Mouse (Mus musculus): ENCODE results near the gene E130114P18Rik. TPM values are rescaled to one million over a fixed set of nuclear protein-coding genes. Genes with fewer than 3 reads are reported as not detected.

E130114P18Rik gene
- total RNA-seq, 1 experiment from 2014 or later: not detected

- ATAC-seq (ENCODE audit: extremely low read depth, insufficient number of reproducible peaks, low FRiP score, poor library complexity, severe bottlenecking): no peak
Observed at GRCm38 (mm10) chr4:97779003-97779930, 1.4 kb upstream of the E130114P18Rik start.

- ATAC-seq (ENCODE audit: extremely low read depth, insufficient number of reproducible peaks, low FRiP score, poor library complexity, severe bottlenecking): no peak
Observed at GRCm38 (mm10) chr4:97778211-97779002, 529 bp upstream of the E130114P18Rik start.

- no peak for ATAC-seq (ENCODE audit: extremely low read depth, insufficient number of reproducible peaks, low FRiP score, poor library complexity, severe bottlenecking)
Observed at GRCm38 (mm10) chr4:97777081-97777705, 685 bp downstream of the E130114P18Rik start.

DNA sequence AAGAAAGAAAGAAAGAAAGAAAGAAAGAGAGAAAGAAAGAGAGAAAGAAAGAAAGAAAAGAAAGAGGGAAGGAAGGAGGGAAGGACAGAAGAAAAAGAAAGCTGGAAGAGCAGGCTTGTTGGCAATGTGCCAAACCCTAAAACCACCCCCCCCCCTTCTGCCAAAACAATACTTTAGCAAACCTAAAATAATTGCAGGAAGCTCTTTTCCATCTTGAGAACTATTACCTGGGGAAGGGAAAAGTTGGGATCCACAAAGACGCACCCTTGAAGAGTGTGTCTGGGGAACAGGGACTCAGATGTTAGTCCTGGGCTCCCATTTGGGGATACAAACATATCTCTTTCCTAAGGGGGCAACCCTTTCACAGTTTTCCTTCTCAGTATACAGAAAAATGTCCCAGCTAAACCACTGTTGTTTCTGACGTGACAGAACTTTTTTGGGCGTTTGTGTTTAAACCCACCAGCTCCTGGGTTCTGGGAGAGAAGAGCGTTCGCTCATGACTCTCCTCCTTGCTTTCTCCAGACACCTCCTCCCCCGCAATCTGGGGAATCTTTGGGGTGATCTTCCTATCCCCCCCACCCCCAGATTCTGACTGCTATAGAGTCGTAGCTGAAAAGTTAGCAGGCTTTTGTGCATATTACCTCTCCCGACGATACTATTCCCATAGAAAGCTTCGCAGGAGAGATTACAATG is 1.3 kb downstream of the E130114P18Rik start:
- no peak for ATAC-seq (ENCODE audit: extremely low read depth, insufficient number of reproducible peaks, low FRiP score, poor library complexity, severe bottlenecking)

- ATAC-seq (ENCODE audit: extremely low read depth, insufficient number of reproducible peaks, low FRiP score, poor library complexity, severe bottlenecking): no peak
Observed at GRCm38 (mm10) chr4:97775494-97776265, 2.2 kb downstream of the E130114P18Rik start.

- no peak for ATAC-seq (ENCODE audit: extremely low read depth, insufficient number of reproducible peaks, low FRiP score, poor library complexity, severe bottlenecking)
Observed at GRCm38 (mm10) chr4:97775059-97775458, 2.8 kb downstream of the E130114P18Rik start.

GRCm38 (mm10) chr4:97774446-97774950 is 3.4 kb downstream of the E130114P18Rik start:
- ATAC-seq (ENCODE audit: extremely low read depth, insufficient number of reproducible peaks, low FRiP score, poor library complexity, severe bottlenecking): no peak

- no peak for ATAC-seq (ENCODE audit: extremely low read depth, insufficient number of reproducible peaks, low FRiP score, poor library complexity, severe bottlenecking)
Observed at GRCm38 (mm10) chr4:97773791-97774190, 4.1 kb downstream of the E130114P18Rik start.

- ATAC-seq (ENCODE audit: extremely low read depth, insufficient number of reproducible peaks, low FRiP score, poor library complexity, severe bottlenecking): peak; percentile 66; the same call in 1 of the 2 replicates
Observed at GRCm38 (mm10) chr4:97773110-97773593, 4.7 kb downstream of the E130114P18Rik start.

DNA sequence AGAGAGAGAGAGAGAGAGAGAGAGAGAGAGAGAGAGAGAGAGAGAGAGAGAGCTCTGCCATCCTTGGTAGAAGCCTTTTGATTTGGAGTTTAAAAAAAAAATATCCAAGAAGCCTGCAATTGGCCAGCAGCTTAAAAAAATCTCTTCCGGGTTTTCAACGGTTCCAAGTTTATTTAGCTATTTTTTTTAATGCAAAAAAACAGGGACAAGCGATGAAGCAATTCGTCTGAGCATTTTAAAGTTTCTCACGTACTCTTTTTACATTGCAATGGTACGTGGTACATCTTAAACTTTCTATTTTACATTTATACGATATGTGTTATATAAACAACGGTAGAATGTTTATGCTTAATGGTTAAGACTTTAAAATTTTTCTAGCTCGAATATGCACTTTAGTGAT is 5.2 kb downstream of the E130114P18Rik start, which contains the start of gene Nfia:
Nfia (plus strand) TSS at position 94 of the 400 bp plus-strand sequence.
- ATAC-seq (ENCODE audit: extremely low read depth, insufficient number of reproducible peaks, low FRiP score, poor library complexity, severe bottlenecking): no peak

- ATAC-seq (ENCODE audit: extremely low read depth, insufficient number of reproducible peaks, low FRiP score, poor library complexity, severe bottlenecking): peak; percentile 96
Observed at GRCm38 (mm10) chr4:97772084-97772484, 5.8 kb downstream of the E130114P18Rik start.

GRCm38 (mm10) chr4:97771426-97771825 is 6.5 kb downstream of the E130114P18Rik start:
- no peak for ATAC-seq (ENCODE audit: extremely low read depth, insufficient number of reproducible peaks, low FRiP score, poor library complexity, severe bottlenecking)

DNA sequence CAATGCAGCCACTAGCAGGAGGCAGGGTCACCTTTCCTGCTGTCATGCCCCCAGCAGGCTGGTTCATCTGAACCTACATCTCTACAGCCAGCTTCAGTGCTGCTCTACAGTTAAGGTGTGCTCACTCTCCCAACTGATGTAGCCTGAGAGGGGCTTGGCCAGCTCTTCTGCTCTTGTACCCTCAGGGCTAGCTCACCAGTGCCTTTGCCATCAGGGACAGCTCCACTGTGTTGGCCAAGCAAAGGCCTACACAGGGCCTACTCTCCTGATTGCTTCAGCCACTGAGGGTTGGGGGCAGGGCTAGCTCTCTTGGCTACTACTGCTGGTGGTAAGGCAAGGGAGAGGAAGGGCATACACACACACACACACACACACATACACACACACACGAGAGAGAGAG is 8.0 kb downstream of the E130114P18Rik start:
- ATAC-seq (ENCODE audit: extremely low read depth, insufficient number of reproducible peaks, low FRiP score, poor library complexity, severe bottlenecking): no peak

- ATAC-seq (ENCODE audit: extremely low read depth, insufficient number of reproducible peaks, low FRiP score, poor library complexity, severe bottlenecking): no peak
Observed at GRCm38 (mm10) chr4:97767516-97767915, 10.4 kb downstream of the E130114P18Rik start.

GRCm38 (mm10) chr4:97767025-97767424 is 10.9 kb downstream of the E130114P18Rik start:
- no peak for ATAC-seq (ENCODE audit: extremely low read depth, insufficient number of reproducible peaks, low FRiP score, poor library complexity, severe bottlenecking)

DNA sequence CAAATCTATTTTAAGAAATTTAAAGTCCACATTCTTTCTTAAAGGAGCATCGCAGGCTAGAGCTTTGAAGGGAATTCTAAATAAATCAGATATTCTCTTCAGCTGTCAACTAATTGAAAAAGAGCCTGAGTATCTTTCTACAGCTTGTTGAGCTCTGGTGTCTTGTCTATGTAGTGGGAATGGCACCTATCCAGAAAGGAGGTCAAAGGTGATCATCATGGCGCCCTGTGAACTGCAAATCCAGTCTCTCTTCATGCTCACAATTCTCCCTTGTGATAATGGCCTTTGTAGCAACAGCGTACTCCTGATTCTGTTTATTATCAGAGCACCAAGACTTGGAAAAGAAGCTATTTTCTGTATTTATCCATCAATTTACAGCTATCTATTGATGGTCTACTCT is 11.8 kb downstream of the E130114P18Rik start:
- ATAC-seq (ENCODE audit: extremely low read depth, insufficient number of reproducible peaks, low FRiP score, poor library complexity, severe bottlenecking): no peak

GRCm38 (mm10) chr4:97765341-97766020 is 12.4 kb downstream of the E130114P18Rik start:
- ATAC-seq (ENCODE audit: extremely low read depth, insufficient number of reproducible peaks, low FRiP score, poor library complexity, severe bottlenecking): no peak
